Mouse (Mus musculus) small intestine, adult 2 months (tissue): Measurements from ENCODE around the gene Csnk2b. TPM values are rescaled to one million over a fixed set of nuclear protein-coding genes. Genes with fewer than 3 reads are reported as not detected.

Source experiments
- H3K27ac ChIP-seq: fragments of 200-500 bp; 2 replicates; pipeline ENCODE4 v1.5.1; 2012; ENCODE audit warnings: low read depth, low read length, control low read depth, inconsistent platforms; ENCODE audit not compliant: insufficient read depth
- H3K27me3 ChIP-seq: fragments of 200-500 bp; 2 replicates; pipeline ENCODE4 v1.6.1; 2012; ENCODE audit warnings: mild to moderate bottlenecking, moderate library complexity, low read length, inconsistent platforms; ENCODE audit not compliant: control insufficient read depth, insufficient read depth
- H3K36me3 ChIP-seq: fragments of 200-500 bp; 2 replicates; pipeline ENCODE4 v1.6.1; 2012; ENCODE audit warnings: mild to moderate bottlenecking, low read length, control low read depth, inconsistent platforms; ENCODE audit not compliant: control insufficient read depth, insufficient read depth
- H3K4me1 ChIP-seq: fragments of 200-500 bp; 2 replicates; pipeline ENCODE4 v1.6.1; 2012; ENCODE audit warnings: low read length, inconsistent platforms, mixed read lengths; ENCODE audit not compliant: control insufficient read depth, insufficient read depth, insufficient read length
- H3K4me3 ChIP-seq: fragments of 200-500 bp; 2 replicates; pipeline ENCODE4 v1.5.1; 2012; ENCODE audit warnings: low read depth, mild to moderate bottlenecking, control low read depth, inconsistent platforms, low read length, moderate library complexity
- CTCF ChIP-seq: fragments of 200-500 bp; IDR thresholded peaks from 2 replicates; pipeline ENCODE4 v1.5.1; 2012; ENCODE audit warnings: low read depth, mild to moderate bottlenecking, control low read depth, inconsistent platforms, low read length, moderate library complexity, mixed read lengths; ENCODE audit not compliant: insufficient replicate concordance, insufficient read length; ENCODE audit errors: extremely low read depth
- POLR2A ChIP-seq: fragments of 200-500 bp; IDR thresholded peaks from 2 replicates; pipeline ENCODE4 v1.6.1; 2012; ENCODE audit warnings: low read depth, mild to moderate bottlenecking, control low read depth, inconsistent platforms, low read length, moderate library complexity
- WGBS: fragments of 180-500 bp; shearing (Covaris S2); methylation state at CpG from one replicate; pipeline ENCODE4 v1.1.7; 2018; 5-methylcytosine and 5-hydroxymethylcytosine counted together
- polyA plus RNA-seq: library from polyadenylated mRNA; depleted of rRNA; stranded (reverse); fragments of >200 nt; gene quantifications from 2 replicates; pipeline ENCODE4 v1.2.3, GENCODE M21; 2012

Csnk2b gene
- polyA plus RNA-seq, 1 experiment: 448 TPM

DNA sequence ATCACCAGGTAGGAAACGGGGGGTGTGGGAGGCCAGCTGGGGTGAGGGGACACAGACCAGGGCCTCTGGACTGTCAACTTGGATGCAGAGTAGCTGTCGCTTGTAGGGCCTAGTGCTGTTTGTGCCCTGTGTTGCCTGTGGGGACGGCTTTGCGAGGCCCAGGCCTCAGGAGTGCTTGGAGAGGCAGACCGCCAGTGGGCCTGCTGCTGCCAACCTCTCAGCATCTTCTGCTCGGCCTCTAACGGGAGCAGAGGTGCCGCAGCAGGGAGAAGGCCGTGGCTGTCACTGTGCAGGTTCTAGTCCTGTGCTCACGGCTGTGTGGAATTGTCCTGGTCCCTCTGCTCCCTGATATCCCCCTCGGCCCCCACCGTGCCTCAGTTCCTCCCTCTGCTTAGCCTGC, 25.3 kb downstream of the Csnk2b start:
- TF ChIP-seq POLR2A (no peak), CTCF (no peak)
- Histone ChIP-seq H3K36me3 (peaks cover 70% of the 10 kb centered on the region), H3K4me1 (peaks cover 14% of the 10 kb centered on the region), H3K27ac (no peak overlapping the region), H3K27me3 (no peaks in the 10 kb centered on the region), H3K4me3 (no peak overlapping the region)
- WGBS: 92% methylated on average over 12 of the region's 12 CpGs

DNA sequence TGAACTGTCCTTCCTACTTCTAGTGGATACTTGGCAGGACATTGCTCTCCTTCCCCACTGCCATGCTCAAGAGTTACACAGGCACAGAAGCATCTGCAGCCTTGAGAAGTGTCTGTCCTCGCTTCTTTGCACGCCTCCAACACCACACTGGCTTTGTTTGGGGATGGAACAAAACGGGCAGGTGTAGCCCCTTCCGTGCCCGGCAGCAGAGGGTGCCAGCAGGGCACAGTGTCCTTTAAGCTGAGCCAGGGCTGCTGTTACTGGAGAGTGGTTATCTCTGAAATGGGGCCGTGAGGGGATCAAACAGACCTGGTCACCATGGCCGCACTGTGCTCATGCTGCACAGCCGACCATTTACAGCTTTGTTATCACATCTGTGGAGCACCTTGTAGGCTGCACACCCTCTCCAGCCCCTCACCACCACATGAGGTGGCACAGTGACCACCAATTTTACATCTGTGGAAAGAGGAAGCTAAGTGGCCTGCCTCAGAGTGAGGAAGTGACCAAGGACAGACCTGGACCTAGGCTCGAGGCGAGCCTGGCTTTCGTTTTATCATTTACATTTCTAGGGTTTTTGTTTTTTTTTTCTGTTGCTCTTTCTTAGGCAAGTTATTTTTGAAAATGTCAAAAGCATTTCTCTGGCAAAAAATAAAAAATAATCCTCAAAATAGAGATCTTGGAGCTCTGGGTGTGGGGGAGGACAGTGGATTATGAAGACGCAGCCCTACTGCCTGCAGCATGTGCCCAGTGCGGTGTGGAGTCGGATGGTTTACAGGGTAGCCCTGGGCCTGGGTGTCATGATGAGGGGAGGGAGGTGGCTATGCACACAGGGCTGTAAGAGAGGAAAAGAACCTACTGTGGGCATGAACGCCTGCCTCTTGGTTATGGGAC, 27.1 kb downstream of the Csnk2b start:
- Histone ChIP-seq H3K4me1 (peaks cover 3% of the 10 kb centered on the region), H3K27ac (no peak overlapping the region), H3K27me3 (no peaks in the 10 kb centered on the region), H3K4me3 (no peak overlapping the region), H3K36me3 (peaks cover 63% of the 10 kb centered on the region)
- WGBS: 83% methylated on average over 15 of the region's 15 CpGs
- no peak for TF ChIP-seq CTCF
- no peak for TF ChIP-seq POLR2A

DNA sequence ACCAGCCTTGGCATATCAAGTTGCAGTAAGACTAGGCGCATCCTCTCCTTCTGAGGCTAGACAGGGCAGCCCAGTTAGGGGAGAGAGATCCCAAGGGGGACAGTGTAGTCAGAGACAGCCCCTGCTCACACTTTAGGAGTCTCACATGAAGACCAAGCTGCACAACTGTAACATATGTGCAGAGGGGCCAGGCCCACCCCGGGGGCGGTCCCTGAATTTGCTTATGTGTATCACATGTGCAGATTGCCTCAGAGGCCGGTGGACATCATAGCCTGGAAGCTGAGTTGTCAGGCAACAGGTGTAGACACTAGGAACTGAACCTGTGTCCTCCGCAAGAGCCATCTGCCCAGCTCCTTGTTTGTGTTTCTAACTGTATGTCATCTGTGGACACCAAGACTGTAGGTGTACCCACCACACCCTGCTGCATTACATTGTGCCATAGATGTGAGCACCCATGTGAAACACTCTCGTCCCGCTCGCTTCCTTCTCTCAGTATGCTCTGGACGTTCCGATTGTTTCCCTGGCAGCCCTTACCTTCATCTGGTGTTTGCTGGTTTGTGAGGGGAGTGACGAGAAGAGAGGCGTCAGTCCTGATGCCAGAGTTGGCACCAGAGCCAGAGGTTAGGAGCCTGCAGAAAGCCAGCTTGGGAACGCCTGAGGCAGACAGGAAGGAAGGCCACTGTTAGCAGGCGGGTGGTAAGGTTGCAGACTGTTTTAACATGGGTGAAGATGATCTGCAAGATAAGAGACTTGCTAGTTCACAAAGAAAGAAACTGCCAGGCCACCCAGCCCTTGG, 29.3 kb downstream of the Csnk2b start:
- 92% methylated on average over 14 of the region's 14 CpGs for WGBS
- TF ChIP-seq POLR2A (no peak), CTCF (no peak)
- Histone ChIP-seq H3K4me1 (no peaks in the 10 kb centered on the region), H3K4me3 (no peak overlapping the region), H3K27ac (no peak overlapping the region), H3K36me3 (peaks cover 50% of the 10 kb centered on the region), H3K27me3 (no peaks in the 10 kb centered on the region)

DNA sequence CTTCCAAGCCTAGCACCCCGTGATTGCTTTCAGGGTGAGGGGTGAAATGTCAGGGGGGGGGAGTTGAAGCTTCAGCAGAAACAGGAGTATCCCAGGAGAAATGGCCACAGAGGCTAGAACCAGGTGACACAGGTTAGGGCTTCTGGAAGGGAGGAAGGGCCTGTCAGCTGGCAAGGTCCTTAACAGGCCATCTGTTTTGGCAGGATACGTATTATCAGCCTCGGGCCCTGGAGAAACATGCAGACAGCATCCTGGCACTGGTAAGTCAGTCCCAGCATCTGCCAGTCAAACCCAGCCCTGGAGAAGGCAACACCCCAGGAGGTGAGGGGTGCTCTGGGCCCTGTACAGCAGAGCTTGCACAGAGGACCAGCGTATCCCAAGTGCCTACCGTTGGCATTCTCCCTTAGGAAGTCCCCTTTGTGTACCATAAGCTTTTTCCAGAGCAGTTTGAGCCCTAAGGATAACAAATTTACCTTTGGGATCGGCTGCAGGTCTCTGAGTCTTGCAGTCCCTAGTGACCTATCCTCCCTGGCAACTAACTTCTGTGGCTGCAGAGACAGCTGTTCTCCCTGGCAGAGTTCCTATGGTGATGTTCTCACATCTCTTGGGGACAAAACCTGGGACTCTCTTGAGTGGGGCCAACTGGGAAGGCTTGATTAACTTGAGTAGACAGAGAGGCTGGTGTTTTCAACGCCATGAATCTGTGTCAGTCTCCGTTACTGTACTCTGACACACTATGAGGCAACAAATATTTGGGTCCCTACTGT, 31.5 kb downstream of the Csnk2b start:
- H3K4me1 ChIP-seq: no peaks in the 10 kb centered on the region
- WGBS: 56% methylated on average over 8 of the region's 8 CpGs
- H3K27me3 ChIP-seq: no peaks in the 10 kb centered on the region
- TF ChIP-seq CTCF (no peak), POLR2A (no peak)
- H3K4me3 ChIP-seq: peak overlapping the region; percentile 30
- peak overlapping the region; percentile 93; the same call in 1 of the 2 replicates for H3K27ac ChIP-seq
- peaks cover 35% of the 10 kb centered on the region for H3K36me3 ChIP-seq

DNA sequence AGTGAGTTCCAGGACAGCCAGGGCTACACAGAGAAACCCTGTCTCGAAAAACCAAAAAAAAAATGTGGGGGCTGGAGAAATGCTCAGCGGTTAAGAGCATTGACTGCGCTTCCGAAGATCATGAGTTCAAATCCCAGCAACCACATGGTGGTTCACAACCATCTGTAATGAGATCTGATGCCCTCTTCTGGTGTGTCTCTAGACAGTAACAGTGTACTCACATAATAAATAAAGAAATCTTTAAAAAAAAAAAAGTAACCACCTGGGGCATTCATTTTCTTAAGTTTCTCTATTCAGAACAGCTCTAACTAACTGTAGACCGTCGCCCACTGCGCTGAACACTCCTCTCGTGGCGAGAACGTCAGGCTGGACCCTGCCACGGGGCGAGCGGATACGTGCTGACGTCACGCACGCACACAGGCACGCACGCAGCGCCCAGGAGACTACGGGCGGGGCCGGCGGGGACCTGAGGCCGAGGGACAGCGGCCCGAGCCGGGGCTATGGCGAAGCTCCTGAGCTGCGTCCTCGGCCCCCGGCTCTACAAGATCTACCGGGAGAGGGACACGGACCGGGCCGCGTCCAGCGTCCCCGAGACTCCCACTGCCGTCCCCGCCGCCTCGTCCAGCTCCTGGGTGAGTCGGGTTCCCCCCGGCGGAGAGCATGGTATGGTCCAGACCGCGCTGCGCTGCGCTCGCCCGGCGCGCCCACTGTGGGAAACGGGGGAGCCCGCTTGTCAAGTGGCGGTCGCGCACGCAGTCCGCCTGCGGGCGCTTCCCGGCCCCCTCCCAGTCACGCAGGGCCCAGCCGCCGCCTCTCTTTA, 32.8 kb downstream of the Csnk2b start, which contains the start of gene Abhd16a:
Gene Abhd16a (plus strand): TSS at position 439 of the 820 bp plus-strand sequence.
- Histone ChIP-seq H3K4me3 (peak within 1 kb of the TSS; percentile 73), H3K36me3 (peaks cover 25% of the 10 kb centered on the region), H3K4me1 (0 out of 2 replicates have a peak, but pooled peaks cover 3% of the 10 kb centered on the region), H3K27me3 (no peaks in the 10 kb centered on the region), H3K27ac (peak within 1 kb of the TSS; percentile 93)
- TF ChIP-seq POLR2A (peak; percentile 86), CTCF (no peak)
- 2% methylated on average over 64 of the region's 67 CpGs for WGBS

DNA sequence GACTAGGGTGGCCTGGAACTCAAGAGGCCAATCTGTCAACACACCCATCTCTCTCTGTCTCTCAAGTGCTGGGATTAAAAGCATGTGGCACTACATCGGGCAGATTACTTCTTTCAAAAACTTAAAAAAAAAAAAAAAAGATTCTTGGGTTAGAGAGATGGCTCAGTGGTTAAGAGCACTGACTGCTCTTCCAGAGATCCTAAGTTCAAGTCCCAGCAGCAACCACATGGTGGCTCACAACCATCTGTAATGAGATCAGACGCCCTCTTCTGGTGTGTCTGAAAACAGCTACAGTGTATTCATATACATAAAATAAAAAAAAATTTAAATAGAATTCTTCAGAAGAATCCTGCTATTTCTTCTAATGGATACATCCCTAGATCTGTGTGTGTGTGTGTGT, 33.7 kb downstream of the Csnk2b start:
- Histone ChIP-seq H3K36me3 (peaks cover 20% of the 10 kb centered on the region), H3K27me3 (no peaks in the 10 kb centered on the region), H3K27ac (no peak overlapping the region), H3K4me3 (no peak overlapping the region), H3K4me1 (peaks cover 6% of the 10 kb centered on the region; the same call in 1 of the 2 replicates)
- WGBS: 43% methylated on average over 2 of the region's 2 CpGs
- TF ChIP-seq CTCF (no peak), POLR2A (no peak)
